Mouse (Mus musculus) granulocyte monocyte progenitor cell, adult 5-6 weeks (primary cell): ENCODE data around the gene Kcns1. TPM values are rescaled to one million over a fixed set of nuclear protein-coding genes. Genes with fewer than 3 reads are reported as not detected.

Experiments
- ATAC-seq: replicated peaks from 2 replicates; pipeline ENCODE4 v1.8.0; 2016; ENCODE audit warnings: mild to moderate bottlenecking, moderate TSS enrichment, inconsistent platforms; ENCODE audit not compliant: poor library complexity, severe bottlenecking
- total RNA-seq, 2 experiments: library from RNA; stranded (forward) in 1 of 2; stranded (reverse) in 1 of 2; fragments of 200-712, 200-1000 nt in 1 of 2; fragments of >200 nt in 1 of 2; fragmentation: Nextera tagmentation in 1 of 2; gene quantifications; 2 replicates each; pipeline ENCODE4 v1.2.3; 2014 to 2017

Kcns1 gene
- total RNA-seq, 2 experiments from 2014 or later, result 0.26 TPM; not detected in 1

- ATAC-seq, result no peak
Measured at GRCm38 (mm10) chr2:164174649-164175395, 3.9 kb upstream of the Kcns1 start.

GRCm38 (mm10) chr2:164173394-164173793 lies 2.5 kb upstream of the Kcns1 start:
- no peak for ATAC-seq

- no peak for ATAC-seq
Measured at GRCm38 (mm10) chr2:164170326-164170725, 587 bp downstream of the Kcns1 start.

DNA sequence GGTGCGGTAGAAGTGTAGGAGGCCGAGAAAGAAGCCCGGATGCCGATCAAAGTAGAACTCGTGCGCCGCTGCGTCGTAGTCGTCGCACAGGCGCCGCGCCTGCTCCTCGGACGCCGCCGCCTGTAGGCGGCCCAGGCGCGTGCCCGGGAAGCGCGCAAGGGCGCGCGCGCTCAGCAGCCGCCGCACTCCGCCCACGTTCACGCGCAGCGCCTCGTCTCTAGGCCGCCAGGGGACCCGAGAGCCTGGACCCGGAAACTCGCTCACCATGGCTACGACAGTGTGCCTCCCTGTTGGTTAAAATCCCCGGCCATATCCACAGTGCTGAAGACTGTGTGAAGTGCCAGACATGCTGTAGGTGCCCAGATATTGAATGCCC lies 2.4 kb downstream of the Kcns1 start:
- ATAC-seq, result peak; percentile 70

DNA sequence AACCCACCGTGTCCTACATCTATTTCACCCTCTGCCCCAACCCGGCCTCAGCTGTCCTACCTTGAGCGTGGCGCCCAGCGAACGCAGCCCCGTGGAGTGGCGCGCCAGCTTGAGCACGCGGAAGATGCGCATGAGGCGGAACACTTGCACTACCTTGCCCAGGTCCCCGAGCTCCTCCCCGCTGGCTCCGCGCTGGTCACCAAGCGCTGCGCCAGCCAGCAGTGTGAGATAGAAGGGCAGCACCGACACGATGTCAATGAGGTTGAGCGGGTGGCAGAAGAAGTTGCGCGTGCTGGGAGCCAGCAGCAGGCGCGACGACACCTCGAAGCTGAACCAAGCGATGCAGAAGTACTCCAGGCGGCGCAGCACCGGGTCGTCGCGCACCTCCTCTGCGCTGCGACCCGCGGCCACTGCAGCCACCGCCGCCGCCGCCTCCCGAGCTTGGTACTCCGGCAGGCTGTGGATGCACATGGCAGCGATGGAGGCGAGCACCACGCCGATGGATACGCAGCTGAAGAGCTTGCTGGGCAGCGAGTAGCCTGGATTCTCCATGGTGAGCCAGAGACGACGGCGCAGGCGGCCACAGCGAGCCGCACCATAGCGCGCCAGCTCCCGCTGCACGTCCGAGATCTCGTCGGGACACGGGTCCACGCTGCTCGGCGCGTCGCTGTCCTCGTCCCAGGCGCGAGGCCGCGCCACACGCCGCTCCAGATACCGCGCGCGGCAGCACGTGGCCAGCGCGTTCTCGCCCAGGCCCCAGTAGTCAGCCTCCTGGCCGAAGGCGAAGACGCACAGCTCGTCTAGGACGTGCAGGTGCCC lies 3.0 kb downstream of the Kcns1 start:
- peak; percentile 14; the same call in 1 of the 2 replicates for ATAC-seq

- ATAC-seq, result no peak
Measured at GRCm38 (mm10) chr2:164164941-164165340, 6.0 kb downstream of the Kcns1 start.

- ATAC-seq, result no peak
Measured at GRCm38 (mm10) chr2:164161515-164162055, 9.3 kb downstream of the Kcns1 start.

DNA sequence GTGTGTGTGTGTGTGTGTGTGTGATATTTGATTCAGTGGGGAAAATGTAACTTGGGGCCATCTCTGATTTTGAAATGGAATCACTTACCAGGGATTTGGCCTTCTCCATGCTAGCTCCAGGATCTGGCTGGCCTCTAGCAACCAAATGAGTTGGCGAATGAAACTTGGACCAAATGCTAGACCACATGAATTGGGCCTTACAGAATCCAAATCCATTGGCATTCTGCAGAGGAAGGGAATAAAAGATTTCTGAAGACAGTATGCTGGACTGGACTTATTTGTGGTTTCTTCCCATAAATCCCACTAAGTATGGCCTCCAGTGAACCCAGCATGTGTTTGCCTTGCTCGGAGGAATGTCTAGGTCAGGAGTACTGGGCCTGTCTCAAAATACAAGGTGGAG lies 12.1 kb downstream of the Kcns1 start:
- no peak for ATAC-seq

- no peak for ATAC-seq
Measured at GRCm38 (mm10) chr2:164156158-164156557, 14.8 kb downstream of the Kcns1 start.

DNA sequence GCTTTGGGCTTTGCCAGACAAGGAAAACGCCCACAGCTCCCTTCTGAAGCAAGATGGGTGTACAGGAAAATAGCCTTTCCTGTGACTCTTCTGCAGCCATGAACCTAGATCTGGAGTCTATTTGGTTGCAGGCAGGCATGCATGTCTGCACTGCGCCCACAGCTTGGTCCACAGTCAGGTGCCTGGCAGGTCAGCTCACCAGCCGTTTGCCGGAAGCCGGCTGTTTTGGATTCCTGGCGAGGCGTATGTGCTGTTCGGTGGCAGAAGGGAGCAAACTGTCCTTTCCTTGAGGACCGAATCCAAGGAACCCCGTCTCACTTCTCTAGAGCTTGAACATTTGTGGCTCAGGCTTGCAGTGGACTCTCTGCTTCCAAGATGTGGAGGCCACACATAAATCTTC lies 16.9 kb downstream of the Kcns1 start:
- no peak for ATAC-seq

DNA sequence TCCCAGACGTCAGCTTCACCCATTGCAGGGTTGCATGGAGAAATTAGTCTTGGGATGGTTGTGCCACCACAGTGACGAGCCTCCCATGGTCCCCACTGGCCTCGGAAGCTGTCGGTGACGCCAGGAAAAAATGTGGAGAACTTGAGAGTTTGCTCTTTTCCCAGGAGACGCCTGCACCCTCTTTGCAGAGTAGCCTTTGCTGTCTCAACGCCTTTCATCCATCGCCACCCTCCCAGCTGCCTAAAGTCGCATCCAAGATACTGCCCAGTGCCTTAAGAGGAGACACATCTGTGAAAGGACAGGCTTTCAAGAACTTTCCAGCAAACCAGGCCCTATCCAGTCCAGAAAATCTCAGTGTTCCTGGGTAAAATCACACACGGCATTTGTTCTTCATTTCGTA lies 18.6 kb downstream of the Kcns1 start:
- no peak for ATAC-seq

DNA sequence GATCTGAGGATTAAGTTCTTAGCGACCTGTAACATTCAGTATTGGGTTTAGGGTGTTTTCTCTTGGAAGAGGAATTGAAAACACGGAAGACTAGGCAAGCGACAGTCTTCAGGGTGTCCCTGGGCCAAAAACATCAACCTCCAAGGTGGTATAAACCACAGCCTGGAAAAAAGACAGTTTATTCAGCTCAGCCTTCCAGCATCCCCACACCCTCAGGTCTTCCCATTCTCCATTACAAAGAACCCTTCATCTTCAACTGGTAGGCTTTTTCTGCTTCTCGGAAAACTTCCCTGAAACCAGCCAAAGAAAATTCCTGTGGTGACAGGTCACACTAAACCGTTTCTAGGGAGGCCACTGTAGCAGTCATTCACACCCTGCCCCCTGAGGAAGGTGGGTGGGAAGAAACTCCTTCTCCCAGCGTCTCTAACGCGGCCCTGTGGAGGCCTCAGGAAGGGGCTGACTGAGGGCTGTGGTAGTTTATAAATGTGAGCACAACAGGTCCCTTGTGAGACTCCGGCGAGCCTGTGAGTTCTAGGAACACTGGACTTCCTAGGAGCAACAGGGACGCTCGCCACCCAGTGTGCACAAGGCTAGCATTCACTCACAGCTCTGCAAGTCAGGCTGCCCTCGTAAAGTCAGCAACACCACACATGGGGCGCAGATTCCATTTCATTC lies 20.7 kb downstream of the Kcns1 start:
- ATAC-seq, result no peak

- no peak for ATAC-seq
Measured at GRCm38 (mm10) chr2:164146556-164146955, 24.4 kb downstream of the Kcns1 start.

DNA sequence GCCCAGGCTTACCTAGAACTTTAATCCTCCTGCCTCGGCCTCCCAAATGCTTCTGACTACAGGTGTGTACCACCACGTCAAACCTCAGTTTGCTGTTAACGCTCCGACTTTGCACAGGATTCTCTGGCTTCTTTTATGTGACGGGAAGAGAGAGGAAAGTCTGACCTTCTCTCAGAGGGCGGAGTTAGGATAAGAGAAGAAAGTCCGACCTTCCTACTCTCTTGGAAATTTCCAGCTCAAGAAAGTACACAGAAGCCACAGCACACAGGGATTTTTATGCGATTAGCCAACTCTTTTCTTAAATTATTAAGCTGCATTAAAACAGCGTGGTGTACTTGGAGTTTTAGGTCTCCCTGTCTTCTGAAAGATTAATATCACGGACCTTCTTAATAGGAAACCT lies 26.4 kb downstream of the Kcns1 start:
- no peak for ATAC-seq

- no peak for ATAC-seq
Measured at GRCm38 (mm10) chr2:164144025-164144424, 26.9 kb downstream of the Kcns1 start.

DNA sequence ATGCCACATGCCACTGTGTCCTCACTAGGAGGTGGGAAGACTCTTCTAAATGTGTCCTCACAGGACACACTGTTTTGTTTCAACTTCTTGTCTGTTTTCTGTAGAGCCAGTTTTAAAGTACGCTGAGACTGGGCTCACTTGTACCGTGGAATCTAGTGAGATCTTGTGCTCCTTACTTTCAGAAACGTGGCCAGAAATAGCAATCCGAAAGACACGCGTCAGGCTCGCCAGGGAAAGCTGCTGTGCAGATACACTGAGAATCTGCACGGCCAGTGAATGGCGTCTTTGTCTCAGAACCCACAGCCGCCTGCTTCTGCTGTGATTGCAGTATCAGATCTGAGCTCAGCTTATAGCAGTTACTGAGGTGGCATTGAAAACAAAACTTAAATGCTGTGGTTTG lies 28.9 kb downstream of the Kcns1 start:
- no peak for ATAC-seq

DNA sequence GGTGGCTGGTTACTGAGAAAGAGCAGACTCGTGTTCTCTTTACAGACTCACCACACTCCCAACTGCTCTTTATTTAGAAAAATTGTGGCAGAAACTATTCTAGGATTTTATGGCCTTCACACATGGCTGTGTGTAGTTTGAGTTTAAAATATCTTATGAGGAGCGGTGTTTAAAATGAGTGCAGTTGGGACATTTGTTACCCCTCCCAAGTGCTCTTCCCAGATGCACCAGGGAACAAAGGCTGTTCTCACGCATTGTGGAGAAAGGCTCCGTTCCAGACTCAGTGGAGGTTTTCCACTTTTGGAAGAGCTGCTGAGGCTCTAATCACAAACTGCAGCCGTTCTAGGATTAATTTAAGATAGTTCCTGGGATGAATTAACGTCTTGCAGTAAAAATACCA lies 33.2 kb downstream of the Kcns1 start:
- no peak for ATAC-seq

- ATAC-seq, result no peak
Measured at GRCm38 (mm10) chr2:164136393-164136792, 34.5 kb downstream of the Kcns1 start.

- no peak for ATAC-seq
Measured at GRCm38 (mm10) chr2:164135367-164135766, 35.5 kb downstream of the Kcns1 start.

GRCm38 (mm10) chr2:164134563-164134962 lies 36.4 kb downstream of the Kcns1 start:
- no peak for ATAC-seq

GRCm38 (mm10) chr2:164131586-164131985 lies 39.3 kb downstream of the Kcns1 start:
- ATAC-seq, result no peak
